Mouse (Mus musculus) CH12.LX (cell line): ENCODE data around the gene 2900011O08Rik.

Experiments used
- CTCF ChIP-seq, 2 experiments: IDR thresholded peaks in 1 of 2; conservative IDR thresholded peaks in 1 of 2; 2 replicates each; pipeline ENCODE4 v1.5.1; 2011 to 2012; ENCODE audit warnings: low read depth in 2 of 2, low read length in 2 of 2, improper control_type of control experiment in 1 of 2, inconsistent platforms in 1 of 2, mild to moderate bottlenecking in 1 of 2, moderate library complexity in 1 of 2
- KAT2A ChIP-seq: IDR thresholded peaks from 2 replicates; pipeline ENCODE4 v1.6.1; 2012; ENCODE audit warnings: low read length, improper control_type of control experiment, inconsistent platforms; ENCODE audit not compliant: insufficient replicate concordance
- MAX ChIP-seq: IDR thresholded peaks from 2 replicates; pipeline ENCODE4 v1.6.1; 2011; ENCODE audit warnings: low read length, improper control_type of control experiment
- MEF2A ChIP-seq: IDR thresholded peaks from 2 replicates; pipeline ENCODE4 v1.6.1; 2014; ENCODE audit warnings: low read depth, mild to moderate bottlenecking, inconsistent platforms, low read length, improper control_type of control experiment, borderline replicate concordance
- MXI1 ChIP-seq: IDR thresholded peaks from 2 replicates; pipeline ENCODE4 v1.6.1; 2011; ENCODE audit warnings: mild to moderate bottlenecking, low read depth, low read length, improper control_type of control experiment
- NELFE ChIP-seq: IDR thresholded peaks from 2 replicates; pipeline ENCODE4 v1.6.1; 2011; ENCODE audit warnings: low read depth, low read length, improper control_type of control experiment
- NRF1 ChIP-seq: IDR thresholded peaks from 2 replicates; pipeline ENCODE4 v1.6.1; 2014; ENCODE audit warnings: low read depth, mild to moderate bottlenecking, inconsistent platforms, low read length, improper control_type of control experiment, moderate library complexity
- POLR2A ChIP-seq: IDR thresholded peaks from 2 replicates; pipeline ENCODE4 v1.6.1; 2011; ENCODE audit warnings: low read depth, mild to moderate bottlenecking, improper control_type of control experiment, low read length
- UBTF ChIP-seq: IDR thresholded peaks from 2 replicates; pipeline ENCODE4 v1.6.1; 2012; ENCODE audit warnings: low read depth, mild to moderate bottlenecking, inconsistent platforms, low read length, improper control_type of control experiment, moderate library complexity
- USF1 ChIP-seq: IDR thresholded peaks from 2 replicates; pipeline ENCODE4 v1.6.1; 2014; ENCODE audit warnings: low read depth, mild to moderate bottlenecking, inconsistent platforms, low read length, improper control_type of control experiment
- ZNF384 ChIP-seq: IDR thresholded peaks from 2 replicates; pipeline ENCODE4 v1.6.1; 2012; ENCODE audit warnings: low read depth, low read length, improper control_type of control experiment, inconsistent platforms

DNA sequence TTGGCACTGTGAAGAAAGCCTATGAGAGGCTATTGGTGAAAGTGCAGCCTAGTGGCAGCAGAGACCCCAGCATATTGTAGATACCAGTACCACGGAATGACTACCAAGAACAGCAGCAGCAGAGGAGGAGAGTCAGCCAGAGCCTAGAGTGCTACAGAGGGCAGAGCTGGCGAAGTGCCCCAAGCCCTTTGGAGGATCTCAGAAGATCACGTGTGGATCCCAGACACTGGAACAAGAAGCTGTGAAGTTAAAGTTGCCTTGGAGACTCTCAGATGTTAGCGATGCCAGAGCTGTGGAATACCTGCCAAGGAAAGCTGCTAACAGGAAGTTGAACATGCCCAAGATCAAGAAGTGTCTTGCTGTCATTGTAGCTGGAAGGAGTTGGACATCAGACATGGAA is 18.9 kb downstream of the 2900011O08Rik start:
- no peak for TF ChIP-seq NELFE
- no peak for TF ChIP-seq NRF1
- no peak for TF ChIP-seq KAT2A
- TF ChIP-seq MXI1 = no peak
- no peak for TF ChIP-seq USF1
- TF ChIP-seq CTCF (conservative IDR thresholded peaks at IDR 0.05 in 1 of 2, IDR thresholded peaks at IDR 0.05 in 1 of 2; ENCODE audit: low read depth in 2 of 2, low read length in 2 of 2) = no peak
- no peak for TF ChIP-seq MAX
- TF ChIP-seq MEF2A = no peak
- no peak for TF ChIP-seq ZNF384
- no peak for TF ChIP-seq POLR2A
- no peak for TF ChIP-seq UBTF
